Mouse (Mus musculus): Measurements from ENCODE around the gene Kdm6b. TPM values are rescaled to one million over a fixed set of nuclear protein-coding genes. Genes with fewer than 3 reads are reported as not detected.

The Kdm6b gene
- total RNA-seq, 2 experiments from 2014 or later: 23.9 to 27.7 TPM

DNA sequence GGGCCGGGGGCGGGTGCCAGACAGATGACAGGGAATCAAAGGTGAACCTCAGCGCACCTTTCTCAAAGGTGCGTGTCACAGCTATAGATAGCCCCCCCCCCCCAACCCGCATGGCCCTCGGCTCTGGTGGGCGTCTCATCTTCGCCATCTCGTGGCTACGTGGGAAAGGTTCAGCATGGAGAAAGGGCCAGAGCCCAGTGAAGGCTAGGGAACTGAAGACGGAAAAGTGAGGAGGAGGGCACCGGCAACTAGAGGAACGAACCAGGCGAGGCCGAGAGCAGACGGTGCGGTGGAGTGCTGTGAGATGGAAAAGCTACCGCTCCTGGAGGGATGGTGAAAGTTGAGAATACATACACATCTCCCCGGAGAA is 6.0 kb upstream of the Kdm6b start:
- DNase-seq: peak; percentile 26

GRCm38 (mm10) chr11:69418481-69419442 is 5.3 kb upstream of the Kdm6b start:
- peak; percentile 98 for DNase-seq

DNA sequence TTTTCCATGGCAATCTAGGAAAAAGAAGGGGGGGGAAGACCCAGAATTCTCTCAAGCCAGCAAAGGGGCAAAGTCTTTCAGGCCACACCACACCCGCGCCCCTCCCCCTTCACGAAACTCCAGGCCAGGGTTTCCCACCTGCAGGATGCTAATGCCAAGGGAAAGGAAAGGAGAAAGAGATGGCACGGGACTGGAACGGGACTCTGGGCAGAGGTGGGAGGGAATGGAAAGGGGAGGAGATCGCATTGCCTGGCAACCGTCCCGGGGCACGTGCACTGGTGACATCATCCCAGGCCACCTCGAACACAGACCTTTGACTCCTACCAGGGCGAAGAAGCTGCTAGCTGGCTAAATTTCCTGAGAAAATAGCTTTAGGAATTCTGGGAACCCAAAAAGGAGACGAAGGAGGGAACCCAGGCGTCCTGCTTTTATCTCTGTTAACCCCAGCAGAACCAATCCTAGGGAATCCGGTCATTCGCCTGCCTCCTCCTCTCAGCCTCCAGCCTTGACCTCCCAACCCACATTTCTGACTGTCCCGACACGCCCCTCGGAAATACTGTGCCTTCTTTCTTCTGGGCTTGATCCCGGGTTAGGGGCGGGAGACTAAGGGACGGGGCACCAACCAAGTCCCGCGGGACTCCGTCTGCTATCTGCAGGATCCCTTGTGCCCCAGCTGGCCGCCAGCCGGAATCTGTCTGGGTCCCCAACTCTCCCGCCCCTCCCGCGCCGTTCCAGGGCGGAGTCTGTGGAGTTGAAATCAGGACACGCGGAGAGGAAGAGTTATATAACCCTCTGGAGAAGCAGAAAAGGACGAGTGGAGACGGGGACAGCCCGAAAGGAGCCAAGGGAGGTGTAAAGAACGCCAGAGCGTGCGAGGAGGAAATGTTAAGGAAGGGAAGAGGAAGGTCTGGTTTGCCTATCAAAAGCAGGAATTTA is 4.2 kb upstream of the Kdm6b start:
- peak; percentile 95 for DNase-seq

DNA sequence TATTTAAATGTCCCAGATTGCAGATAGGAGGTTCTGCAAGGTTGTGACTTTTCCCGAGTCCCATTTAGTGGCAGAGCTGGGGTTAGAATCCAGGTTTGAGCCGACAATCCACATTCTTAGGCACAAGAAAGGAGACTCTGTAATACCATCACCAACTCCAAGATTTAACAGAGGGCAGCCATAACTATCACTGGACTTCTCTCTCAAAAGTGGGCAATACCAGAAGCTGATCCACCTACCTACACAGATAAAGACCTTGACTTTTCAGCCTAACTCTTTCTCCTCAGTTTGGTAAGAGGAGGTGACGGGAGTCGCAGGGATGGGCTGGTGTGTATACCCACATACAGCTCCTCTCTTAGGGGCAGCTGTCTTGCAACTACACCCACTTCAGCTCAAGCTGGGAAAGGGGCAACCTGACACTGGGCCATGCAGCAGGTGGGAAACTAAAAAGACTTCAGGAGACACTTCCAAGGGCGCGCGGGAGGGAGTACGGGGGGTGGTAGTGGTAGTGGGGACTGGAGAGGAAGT is 3.5 kb upstream of the Kdm6b start:
- DNase-seq: no peak

GRCm38 (mm10) chr11:69416509-69416908 is 3.0 kb upstream of the Kdm6b start:
- no peak for DNase-seq

DNA sequence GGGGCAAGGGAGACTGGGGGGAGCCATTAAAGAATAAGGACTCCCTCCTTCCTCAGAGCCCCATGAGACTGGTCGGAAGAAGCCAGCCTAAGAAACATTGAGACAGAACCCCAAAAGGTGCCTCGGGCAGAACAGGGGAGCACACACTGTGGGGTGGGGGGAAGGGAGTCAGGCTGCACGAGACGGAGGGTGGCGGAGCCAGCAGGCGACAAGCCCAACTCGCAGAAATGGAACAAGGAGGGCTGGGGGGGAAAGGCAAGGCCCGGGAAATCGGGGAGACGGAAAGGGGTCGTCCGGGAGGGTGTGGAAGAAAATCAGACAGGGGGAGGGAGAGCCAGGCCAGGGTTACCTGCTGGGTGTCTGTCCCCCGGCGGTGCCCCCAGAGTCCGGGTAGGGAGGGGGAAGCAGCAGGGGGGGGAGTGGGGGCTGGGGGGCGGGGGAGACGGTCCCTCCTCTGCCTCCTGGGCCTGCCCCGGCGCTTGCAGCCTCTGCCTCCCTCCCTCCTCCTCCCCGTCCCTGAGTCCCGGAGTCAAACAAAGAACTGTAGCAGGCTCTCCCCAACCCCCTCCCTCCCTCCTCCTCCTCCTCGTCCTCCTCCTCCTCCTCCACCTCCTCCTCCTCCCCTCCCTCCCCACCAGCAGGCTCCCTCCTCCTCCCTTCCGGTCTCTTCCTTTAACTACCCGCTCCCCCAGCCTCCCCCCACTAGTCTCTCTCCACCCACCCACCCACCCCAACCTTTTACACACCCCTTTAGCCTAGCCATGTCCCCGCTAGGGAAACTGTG is 2.4 kb upstream of the Kdm6b start:
- peak; percentile 80 for DNase-seq

DNA sequence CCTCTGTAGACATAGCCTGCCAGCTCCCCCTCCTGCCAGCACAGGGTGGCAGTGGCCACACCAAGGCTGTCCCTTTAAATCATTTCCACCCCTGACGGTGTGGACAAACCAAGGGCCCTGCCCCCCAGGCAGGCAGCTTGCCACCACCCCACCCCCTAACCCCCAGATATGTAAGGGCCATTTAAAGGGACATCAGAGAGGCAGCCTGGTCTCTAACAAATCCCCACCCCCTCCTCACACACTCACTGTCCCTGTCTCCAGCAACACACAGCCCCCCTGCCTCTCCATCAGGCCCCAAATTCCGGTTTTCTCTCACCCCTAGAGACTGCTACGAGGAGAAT is 1.8 kb upstream of the Kdm6b start:
- peak; percentile 90 for DNase-seq

DNA sequence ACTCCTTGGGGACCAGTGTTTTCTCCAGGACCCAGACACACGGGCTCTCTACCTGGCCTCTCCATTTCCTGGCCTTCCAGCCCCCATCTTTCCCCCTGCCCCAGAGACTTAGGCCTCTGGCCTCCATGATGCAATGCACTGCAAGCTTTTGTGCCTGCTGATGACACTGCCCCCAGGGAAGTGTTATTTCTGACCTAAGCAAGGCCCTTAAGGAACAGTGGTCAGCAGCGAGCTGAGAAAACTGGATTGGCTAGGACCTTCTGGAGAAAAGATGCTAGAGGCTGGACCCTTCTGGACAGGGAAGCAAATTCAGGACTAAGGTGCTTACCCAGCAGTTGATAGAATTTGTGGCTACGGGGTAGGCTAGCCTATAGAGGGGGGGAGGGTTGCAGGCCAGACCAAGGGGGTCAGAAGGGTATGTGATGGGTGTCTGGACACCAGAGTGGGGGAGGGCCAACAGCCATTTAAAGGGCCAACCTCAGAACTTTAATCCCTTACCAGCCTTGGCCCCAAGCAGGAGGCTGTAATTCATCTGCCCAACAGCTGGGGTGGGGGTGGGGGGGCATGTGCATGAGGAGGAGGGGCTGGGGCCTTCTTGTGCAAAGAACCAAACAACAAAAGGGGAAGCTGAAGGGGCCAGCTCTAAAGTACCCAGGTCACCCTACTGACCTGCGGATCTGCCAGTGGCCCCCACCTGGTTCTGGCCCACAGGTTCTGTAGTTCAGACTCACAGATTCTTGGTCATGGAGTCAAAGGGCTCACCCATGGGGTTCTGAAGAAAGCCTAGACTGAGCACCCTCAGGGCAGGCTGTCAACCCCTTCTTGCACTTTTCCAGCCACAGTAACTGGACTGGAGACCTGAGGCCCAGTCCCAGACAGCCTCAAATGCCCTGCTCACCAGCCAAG is 1.2 kb upstream of the Kdm6b start:
- peak; percentile 34 for DNase-seq

DNA sequence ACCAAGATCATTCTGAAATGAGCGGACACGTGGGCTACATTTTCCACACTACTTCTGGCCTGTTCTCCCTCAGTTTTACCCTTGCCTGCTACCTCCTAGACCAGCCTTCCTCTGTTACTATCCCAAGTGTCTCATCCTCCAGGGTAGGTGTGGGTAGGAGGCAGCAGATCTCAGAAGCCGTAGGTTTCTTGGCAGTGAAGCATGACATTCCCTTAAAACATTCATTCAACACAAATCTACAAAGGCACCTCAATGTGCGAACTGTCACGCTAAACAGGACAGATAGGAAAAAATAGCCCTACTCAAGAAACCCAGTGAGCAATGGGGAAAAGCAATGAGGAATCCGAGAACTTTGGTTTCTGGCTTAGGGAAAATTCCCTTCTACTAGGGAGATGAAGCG is 927 bp downstream of the Kdm6b start:
- no peak for DNase-seq

DNA sequence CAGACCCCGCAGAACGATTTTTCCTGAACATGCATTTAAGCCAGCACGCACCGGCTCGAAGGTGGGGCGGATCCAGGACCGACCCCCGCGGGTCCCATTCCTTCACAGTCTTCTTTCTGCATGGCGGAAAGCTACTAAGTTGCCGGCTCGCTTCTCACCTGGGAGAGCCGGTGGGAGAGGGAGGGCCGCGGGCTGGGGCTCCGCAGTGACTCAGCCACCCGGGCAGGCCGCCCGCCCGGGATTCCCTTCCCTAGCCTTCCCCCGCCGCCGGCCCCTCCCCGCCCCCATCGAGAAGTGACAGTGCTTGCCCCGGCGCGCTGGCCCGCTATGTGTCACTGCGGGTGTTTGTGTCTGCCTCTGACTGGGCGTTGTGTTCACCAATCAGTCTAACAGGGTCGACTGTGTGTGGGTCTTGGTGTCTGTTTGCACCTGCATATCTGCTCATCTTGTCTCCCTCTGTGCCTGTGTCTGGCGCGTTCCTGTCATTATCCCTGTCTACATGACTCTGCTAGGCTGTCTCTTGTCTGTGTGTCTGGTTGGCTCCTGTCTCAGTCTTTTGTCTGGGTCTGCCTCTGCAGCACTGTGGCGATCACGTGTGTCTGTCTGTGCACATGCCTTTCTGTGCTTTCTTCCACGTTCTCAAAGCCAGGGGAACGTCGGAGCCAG is 1.8 kb downstream of the Kdm6b start:
- peak; percentile 88 for DNase-seq

DNA sequence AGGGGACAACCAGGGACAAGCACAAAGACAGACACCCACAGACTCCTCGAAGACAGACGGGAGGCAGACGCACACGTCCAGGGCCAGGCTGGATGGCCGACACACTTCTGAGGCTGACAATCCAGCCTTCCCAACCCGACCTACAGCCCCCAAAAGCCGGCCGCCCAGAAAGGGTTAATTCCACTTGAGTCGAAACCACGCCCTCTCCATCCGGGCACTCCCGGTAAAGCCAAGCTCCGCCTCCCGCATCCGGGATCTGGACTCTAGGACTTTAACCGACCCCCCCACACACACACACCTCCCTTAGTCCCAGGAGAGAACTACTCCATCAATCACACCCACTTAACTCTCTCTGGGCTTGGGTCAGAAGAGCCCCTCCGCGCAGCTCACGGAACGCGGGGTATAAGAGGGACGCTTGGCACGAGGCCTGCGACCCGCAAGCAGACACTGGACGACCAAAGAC is 2.4 kb downstream of the Kdm6b start:
- peak; percentile 90 for DNase-seq

GRCm38 (mm10) chr11:69410310-69411072 is 3.0 kb downstream of the Kdm6b start:
- peak; percentile 66 for DNase-seq

DNA sequence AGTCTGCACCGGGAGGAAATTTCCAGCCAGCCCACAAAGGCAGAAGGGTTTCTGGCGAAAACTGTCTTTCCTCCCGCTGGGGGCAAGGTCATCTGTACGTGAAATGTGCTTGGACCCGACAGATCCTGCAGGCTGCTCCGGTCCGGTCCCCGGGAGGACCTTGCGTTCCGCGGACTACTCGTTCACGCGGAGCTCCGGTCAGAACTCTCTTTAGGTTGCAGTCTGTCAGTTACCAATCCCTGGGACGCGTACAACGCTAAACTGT is 3.5 kb downstream of the Kdm6b start:
- no peak for DNase-seq

DNA sequence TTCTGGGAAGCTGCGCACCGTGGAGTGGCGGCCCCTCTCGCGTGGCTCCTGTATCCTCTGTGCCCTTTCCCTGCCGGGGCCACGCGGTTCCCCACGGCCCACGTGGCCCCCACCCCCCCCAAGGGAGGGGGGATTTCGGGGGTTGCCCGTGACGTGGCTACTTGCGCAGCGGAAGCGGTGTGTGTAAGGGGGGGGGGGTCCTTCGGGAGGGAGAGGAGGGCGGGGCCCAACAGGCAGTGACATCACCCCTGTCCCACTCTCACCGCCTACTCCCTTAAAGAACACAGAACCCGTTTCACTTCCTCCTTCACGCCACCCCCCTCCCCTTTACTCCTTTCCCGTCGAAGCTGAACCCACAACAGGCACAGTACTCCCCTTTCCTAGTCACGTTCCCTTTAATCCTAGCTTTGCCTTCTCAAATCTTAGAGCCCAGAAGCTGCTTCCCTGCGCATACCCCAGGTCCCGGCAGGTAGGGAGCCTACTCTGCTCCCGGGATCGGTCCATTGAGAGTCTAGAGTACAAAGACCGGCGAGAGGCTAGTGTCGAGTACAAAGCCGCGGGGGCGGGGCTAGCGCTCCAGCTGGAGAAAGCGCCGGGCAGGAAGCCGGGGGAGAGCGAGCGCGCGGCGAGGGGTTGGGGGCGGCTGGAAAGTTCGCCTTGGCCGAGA is 4.0 kb downstream of the Kdm6b start:
- peak; percentile 75 for DNase-seq

GRCm38 (mm10) chr11:69408541-69409377 is 4.7 kb downstream of the Kdm6b start:
- peak; percentile 86 for DNase-seq

- DNase-seq: no peak
These were observed 5.8 kb downstream of the Kdm6b start for GRCm38 (mm10) chr11:69407724-69408004.

DNA sequence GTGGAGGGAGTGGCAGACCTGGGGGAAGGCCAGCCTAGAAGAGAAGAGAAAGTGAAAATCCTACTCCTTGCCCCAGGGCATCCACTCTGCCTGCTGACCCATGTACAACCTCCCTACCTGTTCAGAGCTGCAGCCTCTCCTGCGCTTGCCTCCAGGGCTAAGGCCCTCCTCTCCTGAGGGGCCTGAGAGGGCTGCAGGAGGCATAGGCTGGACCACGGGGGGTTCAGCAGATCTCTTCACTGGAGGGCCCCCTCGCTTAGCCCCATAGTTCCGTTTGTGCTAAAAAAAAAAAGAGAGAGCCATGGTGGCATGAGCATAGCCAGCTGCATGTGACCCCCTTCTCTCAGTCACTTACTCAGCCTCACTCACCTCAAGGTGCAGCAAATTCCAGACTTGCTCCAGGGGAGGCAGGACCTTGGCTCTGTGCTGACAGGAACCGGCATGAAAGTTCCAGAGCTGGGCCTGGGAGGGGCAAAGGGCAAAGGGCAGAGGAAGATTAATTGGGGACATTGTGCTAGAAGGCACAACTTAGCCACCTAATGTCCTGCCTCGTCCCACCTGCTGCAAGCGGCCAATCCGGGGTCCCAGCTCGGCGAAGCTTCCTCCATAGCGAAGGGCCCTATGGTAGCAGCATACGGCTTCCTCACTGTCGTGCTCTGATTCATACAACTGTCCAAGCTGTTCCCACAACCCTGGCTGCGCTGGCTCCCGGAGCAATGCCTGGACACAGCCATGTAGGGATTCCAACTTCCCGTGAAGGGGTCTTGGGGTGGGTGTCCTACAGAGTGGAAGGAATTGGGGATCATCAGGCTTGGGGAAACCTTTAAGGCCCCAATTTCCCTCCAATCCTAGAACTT is 6.4 kb downstream of the Kdm6b start:
- DNase-seq: no peak

All from gastrocnemius, postnatal 25 days (tissue).